Comparison of ENCODE assay signal across 10 mouse cellular contexts in the genomic region with DNA sequence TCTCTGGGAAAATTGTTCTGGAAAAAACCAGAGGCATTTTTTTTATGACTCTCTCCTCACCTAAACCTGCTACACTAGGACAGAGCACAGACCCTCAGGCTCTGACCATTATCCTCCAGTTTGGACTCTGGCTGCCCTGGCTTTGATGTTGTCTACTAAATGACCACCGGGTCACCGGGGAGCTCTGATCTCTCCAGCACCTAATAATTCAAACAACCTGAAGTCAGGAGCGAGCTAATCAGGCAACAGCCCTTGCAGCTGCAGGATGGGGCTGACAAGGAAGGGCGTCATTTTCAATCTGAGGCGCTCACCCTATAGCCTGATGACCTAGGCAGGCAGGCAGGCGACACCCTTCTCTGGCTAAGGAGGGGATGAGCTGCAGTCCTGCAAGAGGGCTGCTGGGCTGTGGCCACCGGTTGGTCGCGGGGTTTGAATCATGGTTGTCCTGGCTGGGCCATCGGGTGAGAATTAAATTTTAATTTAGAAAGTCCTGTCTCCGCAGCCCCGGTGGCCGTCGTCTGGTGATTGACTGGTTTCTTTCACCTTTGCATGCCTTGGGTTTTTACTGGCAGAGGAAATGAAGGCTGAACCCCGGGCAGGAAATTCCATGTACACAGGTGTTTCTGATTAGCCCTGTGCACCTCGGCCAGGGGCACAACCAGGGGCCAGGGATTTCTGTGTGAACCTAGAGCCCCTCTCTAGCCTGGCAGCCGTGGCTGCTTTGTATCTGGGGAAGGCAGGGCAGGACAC. TPM values are rescaled to one million over a fixed set of nuclear protein-coding genes. Genes with fewer than 3 reads are reported as not detected.
DNase-seq lines count a peak whose midpoint lies in the region; ATAC-seq and TF ChIP-seq lines count a peak whose summit lies in the region.
"Had no signal": no experiment of that assay in that cellular context is flagged by ENCODE, and none has a peak within 500 bp of the region (broad histone marks: within the 10 kb centered on the region; RNA-seq: fewer than 3 reads in every experiment).

No protein-coding gene starts in this region.

- TF ChIP-seq POLR2A in limb, embryonic 14.5 days (IDR thresholded peaks at IDR 0.05; ENCODE audit: borderline replicate concordance, extremely low read depth, insufficient read depth, insufficient read length), result no peak

- H3K27me3 ChIP-seq in heart, embryonic 15.5 days, result no peaks in the 10 kb centered on the region
- H3K27me3 ChIP-seq in neural tube, embryonic 15.5 days (replicated peaks), result no peaks in the 10 kb centered on the region
- H3K27me3 ChIP-seq in limb, embryonic 14.5 days (ENCODE audit: control insufficient read depth, insufficient read depth, low read length), result no peaks in the 10 kb centered on the region
- H3K27me3 ChIP-seq: forebrain, embryonic 15.5 days had no signal

- no peak overlapping the region for H3K9ac ChIP-seq in heart, embryonic 15.5 days
- no peak overlapping the region for H3K9ac ChIP-seq in neural tube, embryonic 15.5 days (replicated peaks)
- H3K9ac ChIP-seq in limb, embryonic 14.5 days (ENCODE audit: low read depth, low read length, severe bottlenecking), result 0 out of 2 replicates have a peak overlapping the region, but pooled peaks have one; percentile 3
- H3K9ac ChIP-seq: forebrain, embryonic 15.5 days had no signal

- no peak overlapping the region for H3K4me3 ChIP-seq in heart, embryonic 15.5 days
- no peak overlapping the region for H3K4me3 ChIP-seq in neural tube, embryonic 15.5 days (replicated peaks)
- H3K4me3 ChIP-seq in limb, embryonic 14.5 days (replicated peaks; ENCODE audit: low read length), result no peak overlapping the region
- H3K4me3 ChIP-seq: forebrain, embryonic 15.5 days had no signal

- intact Hi-C loops in heart, postnatal 25 days (cut with DNase I), result no loop called here

- no peaks in the 10 kb centered on the region for H3K9me3 ChIP-seq in heart, embryonic 15.5 days (replicated peaks)
- no peaks in the 10 kb centered on the region for H3K9me3 ChIP-seq in neural tube, embryonic 15.5 days (replicated peaks)
- H3K9me3 ChIP-seq in limb, embryonic 14.5 days (ENCODE audit: control insufficient read depth, low read length), result no peaks in the 10 kb centered on the region
- H3K9me3 ChIP-seq: forebrain, embryonic 15.5 days had no signal

- DNase-seq in heart, postnatal 25 days (ENCODE audit: low spot score), result no peak
- DNase-seq in neural tube, embryonic 10.5 days (ENCODE audit: extremely low spot score, low spot score), result peak; percentile 47
- no peak for DNase-seq in limb, embryonic 14.5 days (ENCODE audit: low spot score)
- no peak for DNase-seq in ovary, postnatal 36 days (ENCODE audit: low spot score)
- DNase-seq in adrenal gland, postnatal 25 days, result no peak
- no peak for DNase-seq in cerebellum, adult 11 months
- DNase-seq: kidney, postnatal 36 days had no signal

- peaks cover 43% of the 10 kb centered on the region for H3K4me1 ChIP-seq in heart, embryonic 15.5 days (replicated peaks)
- H3K4me1 ChIP-seq in neural tube, embryonic 15.5 days, result peaks cover 14% of the 10 kb centered on the region; the same call in 1 of the 2 replicates
- peaks cover 70% of the 10 kb centered on the region for H3K4me1 ChIP-seq in limb, embryonic 14.5 days (ENCODE audit: control insufficient read depth, insufficient read depth, low read length)
- H3K4me1 ChIP-seq: forebrain, embryonic 15.5 days had no signal

- 43% methylated on average over 17 of the region's 17 CpGs for WGBS in heart, embryonic 15.5 days
- 38% methylated on average over 17 of the region's 17 CpGs for WGBS in neural tube, embryonic 15.5 days
- WGBS in limb, embryonic 14.5 days, result 4% methylated on average over 17 of the region's 17 CpGs

- peak overlapping the region; percentile 48; the same call in 1 of the 2 replicates for H3K27ac ChIP-seq in heart, embryonic 15.5 days
- no peak overlapping the region for H3K27ac ChIP-seq in neural tube, embryonic 15.5 days (replicated peaks)
- H3K27ac ChIP-seq in limb, embryonic 14.5 days (replicated peaks; ENCODE audit: low read depth, low read length), result peak overlapping the region; percentile 6
- H3K27ac ChIP-seq: forebrain, embryonic 15.5 days had no signal

- no peaks in the 10 kb centered on the region for H3K36me3 ChIP-seq in heart, embryonic 15.5 days
- no peaks in the 10 kb centered on the region for H3K36me3 ChIP-seq in neural tube, embryonic 15.5 days
- H3K36me3 ChIP-seq in limb, embryonic 14.5 days (ENCODE audit: control insufficient read depth, insufficient read depth, low read length), result no peaks in the 10 kb centered on the region
- H3K36me3 ChIP-seq: forebrain, embryonic 15.5 days had no signal

- no peak for ATAC-seq in heart, embryonic 15.5 days (replicated peaks; ENCODE audit: insufficient number of reproducible peaks, insufficient read depth, low FRiP score, low read depth)
- ATAC-seq in neural tube, embryonic 15.5 days (ENCODE audit: low FRiP score), result no peak
- no peak for ATAC-seq in limb, embryonic 14.5 days (ENCODE audit: low FRiP score, low read depth)
- ATAC-seq: forebrain, embryonic 15.5 days had no signal

- H3K4me2 ChIP-seq in heart, embryonic 15.5 days, result peak overlapping the region; percentile 31
- H3K4me2 ChIP-seq in neural tube, embryonic 15.5 days, result no peak overlapping the region
- H3K4me2 ChIP-seq in limb, embryonic 14.5 days (replicated peaks; ENCODE audit: low read depth, low read length, severe bottlenecking), result peak overlapping the region; percentile 18; the same call in 1 of the 2 replicates
- H3K4me2 ChIP-seq: forebrain, embryonic 15.5 days had no signal

RNA-seq across cellular contexts. Expression of gene Tifab, which starts 18.9 kb away (rescaled TPM):
- 1.3 and 2.9 TPM in 2 replicates for polyA plus RNA-seq in heart, embryonic 15.5 days (2015; fragmentation: Nextera tagmentation; extraction: Ambion mirVana)
- 1 to 10 TPM; 1.3 to 1.5 TPM for total RNA-seq in heart, postnatal 25 days (2021)
- 1.1 and 2.3 TPM in 2 replicates for polyA plus RNA-seq in neural tube, embryonic 15.5 days (2015; fragmentation: Nextera tagmentation; extraction: Ambion mirVana)
- 1.9 and 2.0 TPM in 2 replicates for polyA plus RNA-seq in limb, embryonic 14.5 days (2012; rRNA removed)
- 1.1 and 1.3 TPM in 2 replicates for polyA plus RNA-seq in limb, embryonic 14.5 days (2014; fragmentation: Nextera tagmentation; extraction: Ambion mirVana)
- total RNA-seq in adrenal gland, postnatal 25 days (2021), result 1.1 and 1.5 TPM in 2 replicates

RNA-seq across cellular contexts. Expression of gene H2afy, which starts 23.6 kb away (rescaled TPM):
- 98.9 and 135 TPM in 2 replicates for polyA plus RNA-seq in heart, embryonic 15.5 days (2015; fragmentation: Nextera tagmentation; extraction: Ambion mirVana)
- 10 to 100 TPM; 50.9 to 53.9 TPM for total RNA-seq in heart, postnatal 25 days (2021)
- 244 and 272 TPM in 2 replicates for polyA plus RNA-seq in neural tube, embryonic 15.5 days (2015; fragmentation: Nextera tagmentation; extraction: Ambion mirVana)
- 231 and 297 TPM in 2 replicates for polyA plus RNA-seq in limb, embryonic 14.5 days (2012; rRNA removed)
- polyA plus RNA-seq in limb, embryonic 14.5 days (2014; fragmentation: Nextera tagmentation; extraction: Ambion mirVana), result 304 and 351 TPM in 2 replicates
- 128 and 133 TPM in 2 replicates for total RNA-seq in adrenal gland, postnatal 25 days (2021)
